Mouse (Mus musculus) frontal cortex, adult 2 months (tissue): ENCODE measurements around the gene Gm26620. TPM values are rescaled to one million over a fixed set of nuclear protein-coding genes. Genes with fewer than 3 reads are reported as not detected.
A peak's percentile ranks its signal among the peaks of the same experiment; 100 is the strongest.

Experiments
- DNase-seq, 2 experiments: peaks; one replicate each; pipeline ENCODE4 v3.0.0; 2022; ENCODE audit warnings: low spot score in 1 of 2; ENCODE audit errors: extremely low spot score in 1 of 2
- polyA plus RNA-seq: library from polyadenylated mRNA; depleted of rRNA; stranded (reverse); fragments of >200 nt; gene quantifications from 2 replicates; pipeline ENCODE4 v1.2.3, GENCODE M21; 2012

Gene Gm26620
- polyA plus RNA-seq, 1 experiment = 1.0 TPM

DNA sequence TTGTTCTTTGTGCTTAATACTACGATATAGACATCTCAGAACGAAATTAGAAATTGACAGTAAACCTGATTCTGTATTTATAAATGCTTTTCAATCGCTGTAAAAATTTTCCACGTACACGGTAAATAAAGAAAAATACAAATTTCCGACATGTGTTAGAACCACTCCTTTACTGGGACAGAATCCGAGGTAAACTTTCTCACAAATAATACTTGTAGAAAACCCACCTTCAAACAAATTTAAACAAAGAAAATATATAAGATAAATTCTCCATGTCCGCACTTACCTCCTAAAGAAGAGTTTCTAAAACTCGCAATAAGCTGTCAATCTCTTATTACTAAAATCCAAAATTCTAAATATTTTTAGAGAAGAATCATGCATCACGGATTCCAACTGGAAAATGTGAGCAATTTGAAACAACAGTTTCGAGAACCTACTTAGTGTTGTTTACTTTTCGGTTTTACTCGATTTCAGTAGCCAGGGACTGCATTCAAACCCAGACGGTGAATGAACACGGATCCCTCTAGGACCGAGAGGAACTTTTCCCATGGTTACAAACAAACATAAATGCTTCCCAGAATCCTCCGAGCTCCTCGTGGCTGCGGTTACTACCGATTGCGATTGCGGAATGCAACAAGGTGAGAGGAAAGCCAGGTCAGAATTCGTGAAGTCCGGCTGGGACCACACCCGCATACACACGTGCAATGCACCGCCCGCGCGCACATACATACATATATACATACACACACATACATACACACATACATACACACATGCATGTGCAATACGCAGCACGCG lies 16.6 kb upstream of the Gm26620 start:
- DNase-seq = peak; percentile 66 to 92

DNA sequence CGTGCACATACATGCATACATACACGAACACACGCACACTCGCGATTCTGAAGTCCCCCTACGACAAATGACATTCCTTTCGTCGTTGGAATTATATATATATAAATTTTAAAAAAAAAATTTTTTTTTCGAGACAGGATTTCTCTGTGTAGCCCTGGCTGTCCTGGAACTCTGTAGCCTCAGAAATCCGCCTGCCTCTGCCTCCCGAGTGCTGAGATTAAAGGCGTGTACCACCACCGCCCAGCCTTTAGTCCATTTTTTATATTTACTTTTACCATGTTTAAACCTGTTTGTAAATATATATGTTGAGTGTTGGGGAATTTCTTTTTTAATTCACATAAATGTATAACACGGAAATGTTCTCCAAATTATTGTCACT lies 16.0 kb upstream of the Gm26620 start:
- no peak for DNase-seq

DNA sequence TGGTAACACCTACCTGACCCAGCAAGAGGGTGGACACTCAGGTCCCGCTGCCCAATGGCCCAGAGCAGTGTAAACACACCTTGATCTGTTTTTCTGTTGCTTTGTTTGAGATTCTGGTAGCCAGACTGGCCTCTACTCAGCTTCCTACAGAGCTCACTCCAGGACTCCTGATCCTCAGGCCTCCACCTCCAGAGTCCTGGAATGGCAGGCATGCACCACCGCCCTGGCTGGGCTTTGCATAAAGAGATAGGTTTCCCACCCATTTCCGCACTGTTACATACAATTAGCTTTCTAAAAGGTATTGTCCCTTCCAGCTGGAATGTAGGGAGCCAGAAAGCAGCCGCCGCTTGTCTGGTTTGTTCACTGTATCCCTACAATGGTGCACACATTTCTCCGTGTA lies 13.5 kb upstream of the Gm26620 start:
- DNase-seq = no peak

DNA sequence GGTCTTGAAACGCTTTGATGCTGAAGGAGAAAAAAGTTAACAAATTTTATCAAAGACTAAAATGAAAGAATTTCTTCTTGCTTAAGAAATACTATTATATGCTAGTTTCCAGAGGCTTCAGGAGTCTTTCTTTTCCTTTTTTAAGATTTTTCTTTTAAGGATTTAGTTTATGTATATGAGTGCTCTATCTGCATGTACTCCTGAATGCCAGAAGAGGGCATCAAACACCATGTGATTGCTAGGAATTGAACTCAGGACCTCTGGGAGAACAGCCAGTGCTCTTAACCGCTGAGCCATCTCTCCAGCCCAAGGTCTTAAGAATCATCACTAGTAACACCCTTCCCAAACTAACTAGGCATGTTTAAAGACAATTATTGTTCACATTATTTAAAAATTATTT lies 12.9 kb upstream of the Gm26620 start:
- no peak for DNase-seq

DNA sequence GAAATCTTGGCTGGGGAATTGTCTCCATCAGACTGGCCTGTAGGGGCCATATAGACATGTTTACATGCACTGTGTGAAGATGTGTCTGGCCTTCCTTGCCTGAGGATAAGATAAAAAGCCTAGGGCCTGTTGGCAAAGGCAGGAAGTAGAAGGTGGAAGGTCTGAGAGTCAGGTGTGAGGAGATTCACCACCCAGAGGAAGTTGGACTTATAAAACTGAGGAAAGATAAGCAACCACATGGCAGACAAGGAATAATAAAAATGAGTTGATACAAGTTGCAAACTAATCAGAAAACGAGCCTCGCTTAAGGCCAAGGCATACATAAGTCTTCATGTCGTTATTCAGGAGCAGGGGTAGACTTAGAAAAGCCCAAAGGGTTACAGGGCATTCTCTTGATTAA lies 9.2 kb upstream of the Gm26620 start:
- DNase-seq = no peak

DNA sequence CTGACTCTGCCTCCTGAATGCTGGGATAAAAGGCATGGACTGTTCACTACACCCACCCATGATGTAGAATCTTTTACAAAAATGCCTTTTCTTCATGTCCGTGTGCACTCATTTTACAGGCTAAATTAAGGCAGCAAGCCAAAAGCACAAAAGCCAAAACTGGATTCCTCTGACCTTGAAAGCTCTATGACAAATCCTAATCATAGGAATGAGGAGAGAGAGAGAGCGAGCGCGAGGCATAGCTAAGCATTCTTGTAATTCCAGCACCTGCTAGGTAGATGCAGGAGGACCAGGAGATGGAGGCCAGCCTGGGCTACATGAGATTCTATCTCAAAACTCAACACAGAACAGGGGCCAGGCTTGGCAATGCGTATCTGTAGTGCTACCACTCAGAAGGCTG lies 8.0 kb upstream of the Gm26620 start:
- DNase-seq = no peak

DNA sequence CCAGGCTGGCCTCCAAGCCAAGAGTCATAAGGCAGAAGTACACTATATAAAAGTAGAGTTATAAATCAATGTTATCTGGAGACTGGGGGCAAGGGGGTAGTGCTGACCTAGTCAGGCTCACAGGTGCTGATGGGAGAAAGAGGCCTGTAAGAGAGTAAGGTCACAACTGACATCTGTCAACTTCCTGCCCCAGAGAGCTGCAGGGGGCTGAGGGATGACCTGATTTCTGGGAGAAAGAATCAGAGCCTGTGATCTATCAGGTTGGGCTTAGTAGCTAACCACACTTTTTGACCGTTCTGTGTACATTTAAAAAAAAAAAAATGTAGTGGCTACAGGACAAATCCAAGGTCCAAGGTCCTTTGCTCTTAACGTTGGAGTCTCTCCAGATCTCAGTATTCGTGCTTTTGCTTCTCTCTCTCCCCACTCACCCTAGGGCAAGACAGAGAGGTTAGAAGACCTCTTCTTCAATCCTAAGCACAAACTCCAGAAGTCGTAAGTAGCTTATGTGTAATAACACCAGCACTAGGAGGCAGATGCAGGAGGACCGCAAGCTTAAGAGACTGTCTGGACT lies 1.9 kb upstream of the Gm26620 start:
- no peak for DNase-seq

DNA sequence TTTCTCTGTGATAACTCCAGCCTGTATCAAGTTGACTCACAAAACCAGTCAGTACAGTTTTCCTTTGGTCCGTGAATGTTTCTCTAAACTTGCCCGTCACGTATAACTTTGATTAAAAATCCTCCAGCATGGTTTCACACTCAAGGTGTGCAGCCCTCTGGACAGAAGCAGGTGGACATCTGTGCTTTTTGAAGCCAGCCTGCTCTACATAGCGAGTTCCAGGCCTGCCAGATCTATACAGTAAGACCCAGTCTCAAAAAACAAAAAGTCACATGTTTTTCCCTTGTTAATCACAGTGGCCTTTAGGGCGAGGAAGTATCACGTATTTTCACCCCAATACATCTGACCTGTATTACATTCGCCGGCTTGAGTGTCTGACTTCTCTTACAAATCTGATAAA lies 475 bp upstream of the Gm26620 start:
- no peak for DNase-seq

DNA sequence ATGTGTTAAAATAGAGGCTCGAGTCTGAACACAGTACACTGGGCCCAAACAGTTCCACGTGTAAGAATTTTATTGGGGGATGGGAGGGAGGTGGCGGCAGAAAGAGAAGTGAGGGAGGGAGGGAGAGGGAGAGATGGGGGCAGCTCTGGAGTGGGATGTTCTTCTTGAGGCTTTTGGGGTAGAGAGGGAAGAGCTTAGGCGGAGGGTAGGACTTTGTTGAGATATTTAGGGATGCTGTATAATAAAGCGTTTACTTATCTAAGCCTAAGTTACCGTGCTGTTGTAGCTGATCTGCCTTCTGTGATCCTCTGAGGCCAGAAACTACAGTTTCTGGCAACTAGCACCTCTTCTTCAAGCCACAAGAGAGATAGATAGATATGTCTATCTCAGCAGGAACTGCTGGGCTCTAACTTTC lies 1.2 kb downstream of the Gm26620 start:
- no peak for DNase-seq

DNA sequence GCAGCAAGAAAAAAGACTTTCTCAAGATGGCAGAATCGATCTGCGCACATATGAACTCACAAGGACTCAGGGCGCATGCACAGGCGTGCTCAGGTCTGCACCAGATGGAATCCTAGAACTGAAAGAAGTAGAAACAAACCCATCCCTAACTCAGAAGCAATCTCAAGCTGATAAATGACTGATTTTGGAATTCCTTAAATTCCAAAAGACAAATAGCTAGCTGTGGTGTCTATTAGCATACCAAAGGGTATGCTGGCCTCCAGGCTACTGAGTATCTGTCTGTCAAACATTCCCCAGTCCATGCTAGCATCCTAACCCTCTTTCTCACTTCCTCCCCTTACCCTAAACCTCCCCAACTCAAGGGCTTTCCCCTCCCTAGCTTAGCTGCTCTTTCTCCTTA lies 4.4 kb downstream of the Gm26620 start:
- no peak for DNase-seq

DNA sequence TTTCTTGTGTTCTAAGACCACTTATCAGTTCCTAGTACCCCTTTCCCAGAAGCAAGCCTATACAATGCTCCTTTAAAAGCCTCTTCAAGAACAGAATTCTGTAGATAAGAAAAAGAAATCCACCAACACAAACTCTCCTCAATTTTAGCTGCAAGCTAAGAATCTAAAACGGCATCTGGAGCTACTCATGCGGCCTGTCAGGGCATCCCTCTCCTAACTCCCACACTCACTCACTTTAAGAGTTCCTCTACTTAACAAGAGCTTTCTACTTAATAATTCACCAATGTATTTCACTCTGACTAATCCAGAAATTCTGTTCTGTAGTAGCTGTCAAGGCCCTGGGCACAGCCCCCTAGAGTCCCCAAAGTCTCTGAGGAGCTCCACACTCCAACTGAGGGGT lies 6.8 kb downstream of the Gm26620 start:
- no peak for DNase-seq

DNA sequence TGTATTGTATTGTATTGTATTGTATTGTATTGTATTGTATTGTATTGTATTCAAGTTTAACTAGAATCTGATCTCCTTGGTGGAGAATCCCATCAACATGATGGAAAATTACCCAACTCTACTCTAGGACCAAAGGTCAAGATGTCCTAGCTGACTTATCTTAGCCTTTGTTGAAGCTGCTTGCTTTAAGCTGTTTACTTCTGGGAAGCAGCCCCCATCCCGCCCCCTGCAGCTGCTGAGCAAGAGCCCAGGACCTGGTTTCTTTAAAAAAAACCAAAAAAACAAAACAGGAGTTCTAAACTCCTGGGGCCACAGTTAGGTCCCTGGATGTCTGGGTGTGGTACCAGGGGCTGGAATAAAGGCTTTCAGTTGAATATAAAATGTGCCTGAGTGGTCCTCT lies 7.4 kb downstream of the Gm26620 start:
- no peak for DNase-seq

DNA sequence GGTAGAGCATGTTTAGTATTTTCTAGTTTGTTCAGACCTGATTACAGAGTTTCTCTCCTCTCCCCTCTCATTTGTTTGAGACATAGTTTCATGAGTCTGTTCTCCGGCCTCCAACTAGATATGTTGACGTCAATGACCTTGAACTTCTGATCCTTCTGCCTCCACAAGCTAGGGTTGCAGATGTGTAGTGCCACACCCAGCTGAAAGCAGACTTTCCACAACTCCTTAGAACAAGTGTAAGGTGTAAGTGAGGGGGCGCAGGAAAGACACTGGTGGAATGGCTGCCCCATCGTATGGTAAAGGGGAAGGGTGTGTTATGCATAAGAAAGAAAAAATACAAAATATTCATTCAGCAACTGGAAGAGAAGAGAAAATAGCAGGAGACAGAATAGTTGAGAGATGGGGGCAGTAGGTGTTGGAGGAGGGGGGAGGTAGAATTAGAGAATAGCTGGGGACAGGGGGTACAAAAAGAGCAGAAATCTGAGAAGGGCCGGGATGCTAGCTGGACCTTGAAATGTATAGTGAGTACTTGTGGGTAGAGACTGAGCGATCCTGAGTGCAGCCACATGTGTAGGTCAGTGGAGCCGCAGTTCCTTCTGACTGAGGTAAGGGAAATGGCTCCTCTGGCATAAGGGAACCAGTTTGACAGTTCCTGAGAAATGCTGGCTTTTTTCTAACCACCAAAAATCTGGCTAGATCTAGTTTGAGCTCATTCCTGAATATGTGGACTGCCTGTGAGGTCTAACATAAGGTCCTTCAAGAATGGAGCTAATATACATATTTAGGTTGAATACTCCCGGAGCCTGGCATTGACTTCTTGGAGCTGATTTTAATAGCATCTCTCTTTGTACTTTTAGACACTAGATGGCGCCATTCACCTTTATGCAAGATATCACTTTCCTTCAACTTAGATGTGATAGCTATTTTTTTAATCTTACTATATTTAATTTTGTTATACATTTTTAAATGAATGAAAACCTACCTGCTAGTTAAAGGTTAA lies 10.0 kb downstream of the Gm26620 start:
- DNase-seq = peak in 1 of 2 experiments; percentile 81

DNA sequence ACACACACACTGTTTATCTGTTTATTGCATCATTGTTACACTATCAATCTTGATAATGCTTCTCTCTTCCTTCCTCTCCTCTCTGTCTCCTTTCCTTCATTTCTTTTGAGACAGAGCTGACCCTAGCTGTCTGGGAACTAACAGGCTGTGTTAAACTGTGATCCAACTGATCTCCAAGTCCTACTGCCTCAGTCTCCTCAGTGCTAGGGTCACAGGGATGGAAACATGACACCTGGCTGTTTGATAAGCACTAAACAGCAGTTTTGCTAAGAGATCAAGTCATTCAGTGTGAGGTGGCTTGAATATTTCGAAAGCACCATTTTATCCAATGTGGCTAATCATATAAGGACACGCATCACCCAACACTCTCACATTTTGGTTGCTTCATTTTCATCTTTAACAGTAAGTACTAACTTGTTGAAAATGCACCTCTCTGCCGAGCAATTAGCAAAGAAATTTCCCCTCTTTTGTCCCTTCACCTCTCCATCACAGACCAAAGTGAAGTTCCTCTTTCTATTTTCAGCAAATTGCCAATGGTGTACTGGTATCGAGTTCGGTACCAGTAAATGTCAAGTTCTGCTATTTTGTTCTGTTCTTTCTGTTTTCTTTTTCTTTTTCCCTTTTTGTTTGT lies 11.9 kb downstream of the Gm26620 start:
- DNase-seq = no peak

DNA sequence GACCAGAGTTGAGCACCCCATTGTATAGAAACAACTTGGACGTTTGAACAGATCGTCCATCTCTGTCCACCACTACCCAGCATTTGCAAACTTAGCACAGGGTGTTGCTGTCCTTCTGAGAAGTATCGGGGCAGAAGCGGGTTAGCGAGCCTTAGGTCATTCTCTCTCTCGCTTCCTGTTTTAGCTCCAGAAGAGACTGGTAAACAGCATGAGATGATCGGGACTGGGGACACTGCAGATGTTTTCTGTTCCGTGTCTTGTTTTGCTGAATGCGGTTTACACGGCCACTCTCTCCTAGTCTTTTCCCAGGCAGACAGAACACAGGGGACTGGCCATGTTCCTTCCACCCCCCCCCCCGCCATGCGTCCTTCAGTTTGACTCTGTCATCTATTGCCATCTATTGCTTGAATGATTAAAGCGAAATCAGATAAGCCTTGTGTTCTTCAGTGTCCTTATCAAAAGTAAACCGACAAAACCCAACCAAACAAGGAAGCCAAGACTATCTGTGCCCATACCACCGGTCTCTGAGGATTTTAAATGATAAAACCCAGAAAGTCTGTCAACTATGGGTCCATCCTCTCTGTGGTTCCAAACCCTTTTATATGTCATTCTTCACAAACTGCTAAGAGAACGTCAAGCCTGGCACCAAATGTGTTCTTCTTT lies 13.7 kb downstream of the Gm26620 start:
- no peak for DNase-seq

DNA sequence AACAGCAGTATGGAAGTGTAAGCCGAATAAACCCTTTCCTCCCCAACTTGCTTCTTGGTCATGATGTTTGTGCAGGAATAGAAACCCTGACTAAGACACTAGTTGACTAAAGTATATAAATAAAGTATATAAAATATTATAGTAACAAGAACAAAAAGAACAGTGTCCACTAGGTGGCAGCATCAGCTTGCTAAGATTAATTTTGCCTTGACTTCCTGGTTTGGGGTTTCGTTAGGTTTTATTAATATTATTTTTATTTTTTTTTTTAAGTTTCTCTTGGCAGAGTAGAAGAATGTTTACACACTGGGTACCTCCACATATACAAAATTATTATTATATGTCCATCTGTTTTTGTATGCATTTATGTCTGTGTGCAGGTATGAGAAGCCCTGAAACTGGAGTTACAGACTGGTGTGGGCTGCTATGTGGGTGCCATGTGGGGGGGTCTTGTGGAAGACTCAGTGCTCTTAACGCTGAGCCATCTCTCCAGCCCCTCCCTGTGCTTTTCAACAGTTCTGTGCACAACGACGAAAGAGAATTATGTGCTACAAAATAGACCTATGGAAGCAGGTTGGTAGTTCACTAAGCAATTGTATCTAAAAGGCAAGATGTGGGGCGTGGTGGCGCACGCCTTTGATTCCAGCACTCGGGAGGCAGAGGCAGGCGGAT lies 16.1 kb downstream of the Gm26620 start:
- DNase-seq = peak in 1 of 2 experiments; percentile 90

DNA sequence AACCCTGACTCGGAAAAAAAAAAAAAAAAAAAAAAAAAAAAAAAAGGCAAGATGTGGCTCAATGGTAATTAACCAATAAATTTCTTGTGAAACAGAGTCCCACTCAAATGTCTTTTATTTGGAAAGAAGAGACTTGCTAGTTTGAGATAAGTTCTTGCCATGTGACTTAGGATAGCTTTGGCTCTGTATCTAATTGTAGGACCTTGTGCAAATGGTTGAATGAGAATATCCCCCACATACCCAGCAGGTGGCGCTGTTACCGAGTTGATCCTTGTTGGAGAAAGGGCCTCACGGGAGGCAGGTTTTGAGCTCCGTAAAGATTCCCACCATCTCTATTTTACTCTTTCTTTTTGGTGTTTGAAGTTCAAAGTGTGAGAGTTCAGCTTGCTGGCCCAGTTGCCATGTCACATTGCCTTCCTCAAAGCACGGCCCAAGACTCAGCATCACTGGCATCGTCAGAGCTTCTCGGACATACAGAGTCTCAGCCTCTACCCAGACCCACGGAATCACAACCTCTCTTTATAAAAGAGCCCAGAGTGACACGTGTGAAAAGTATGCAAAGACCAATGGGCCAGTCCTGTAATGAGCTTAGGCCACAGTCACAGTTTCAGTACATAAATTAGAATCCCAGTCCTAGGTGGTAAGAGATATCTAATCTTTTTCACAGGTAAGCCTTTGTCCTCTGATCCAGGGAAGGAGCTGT lies 16.8 kb downstream of the Gm26620 start:
- DNase-seq = peak; percentile 61 to 96

DNA sequence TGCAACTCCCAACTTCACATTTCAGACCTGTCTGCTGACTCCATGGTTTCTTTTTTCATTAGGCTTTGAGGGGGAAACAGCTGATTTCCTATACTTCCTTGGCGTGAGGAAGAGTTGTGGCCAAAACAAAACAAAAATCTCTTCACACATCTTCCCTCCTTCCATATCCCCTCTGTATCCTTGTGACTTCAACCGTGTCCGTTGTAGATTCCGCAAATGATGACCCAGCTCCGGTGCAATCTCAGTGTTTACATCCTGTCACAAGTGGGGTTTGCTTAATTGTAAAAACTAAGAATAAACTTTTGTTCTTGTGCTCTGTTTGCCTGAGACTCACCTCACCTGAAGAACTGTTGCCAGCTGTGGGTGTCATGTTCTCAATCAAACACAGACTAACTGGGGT lies 18.6 kb downstream of the Gm26620 start:
- DNase-seq = no peak

DNA sequence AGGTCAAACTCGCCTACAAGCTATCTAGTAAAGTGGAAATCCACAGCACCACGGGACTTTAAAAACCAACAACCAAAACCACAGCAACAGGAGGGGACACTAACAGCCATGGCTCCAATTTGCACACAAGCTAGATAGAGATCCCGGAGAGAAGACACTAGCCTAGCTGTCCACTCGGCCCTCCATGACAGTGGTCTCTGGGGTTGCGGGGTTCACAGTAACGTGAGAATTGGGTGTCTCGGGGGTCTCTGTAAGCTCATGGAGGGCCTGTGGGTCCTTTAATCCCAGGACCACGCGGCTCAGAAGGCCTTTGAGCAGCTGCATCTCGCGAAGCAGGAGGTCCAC lies 22.2 kb downstream of the Gm26620 start:
- DNase-seq = no peak
